Mouse (Mus musculus): ENCODE measurements around the gene Fpr3. TPM values are rescaled to one million over a fixed set of nuclear protein-coding genes. Genes with fewer than 3 reads are reported as not detected.

Fpr3 gene
- total and polyA plus RNA-seq, 3 experiments = not detected

DNA sequence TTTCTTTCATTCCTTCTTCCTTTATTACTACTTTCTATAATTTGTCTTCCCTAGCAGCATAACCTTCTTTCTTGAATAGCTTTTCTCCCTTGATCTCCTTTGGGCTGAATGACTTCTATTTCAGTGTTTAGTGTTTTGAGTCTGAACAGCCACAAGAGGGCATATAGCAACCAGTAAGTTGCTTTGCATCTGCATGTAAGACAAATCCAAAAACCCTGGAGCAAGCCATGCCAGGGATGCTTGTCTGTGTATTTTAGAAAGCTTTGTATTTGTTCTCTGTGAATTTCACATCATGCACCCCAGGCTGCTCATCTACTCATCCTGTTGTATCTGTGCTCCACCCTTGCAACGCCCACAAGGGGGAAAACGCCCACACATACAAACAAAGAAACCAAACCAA lies 11.6 kb downstream of the Fpr3 start:
- Histone ChIP-seq H3K9ac (ENCODE audit: control insufficient read depth, low read depth, low read length, poor library complexity, severe bottlenecking) (no peak overlapping the region), H3K27ac (ENCODE audit: control insufficient read depth, low read depth, low read length) (no peak overlapping the region), H3K36me3 (ENCODE audit: control insufficient read depth in 1 of 2, insufficient read depth in 2 of 2, low read length in 2 of 2) (no peaks in the 10 kb centered on the region), H3K27me3 (ENCODE audit: control insufficient read depth in 1 of 2, insufficient read depth in 2 of 2, low read length in 2 of 2) (no peaks in the 10 kb centered on the region), H3K79me2 (ENCODE audit: control insufficient read depth, insufficient read depth, low read length, poor library complexity) (no peaks in the 10 kb centered on the region), H3K4me3 (ENCODE audit: control insufficient read depth in 1 of 2, insufficient read depth in 1 of 2, low read depth in 2 of 2, low read length in 2 of 2) (no peak overlapping the region), H3K4me1 (ENCODE audit: control insufficient read depth in 1 of 2, insufficient read depth in 2 of 2, low read length in 2 of 2) (no peaks in the 10 kb centered on the region), H3K9me3 (replicated peaks; ENCODE audit: insufficient read depth, low read length) (no peaks in the 10 kb centered on the region)
- TF ChIP-seq NELFE (IDR thresholded peaks at IDR 0.05; ENCODE audit: low read depth, low read length) (no peak), ELF1 (IDR thresholded peaks at IDR 0.05; ENCODE audit: low read depth, low read length) (no peak), GABPA (IDR thresholded peaks at IDR 0.05; ENCODE audit: low read depth, low read length) (no peak), SMC3 (IDR thresholded peaks at IDR 0.05; ENCODE audit: low read depth, low read length) (peak; percentile 81), MAFK (IDR thresholded peaks at IDR 0.05; ENCODE audit: borderline replicate concordance, low read depth, low read length) (no peak), ZC3H11A (IDR thresholded peaks at IDR 0.05; ENCODE audit: low read depth, low read length) (peak; percentile 58; the same call in 1 of the 2 replicates), POLR2A (IDR thresholded peaks at IDR 0.05; ENCODE audit: control insufficient read depth in 1 of 2, insufficient read depth in 1 of 2, low read depth in 1 of 2, low read length in 2 of 2, poor library complexity in 1 of 2) (no peak), CTCF (IDR thresholded peaks at IDR 0.05 in 2 of 3, conservative IDR thresholded peaks at IDR 0.05 in 1 of 3; ENCODE audit: control insufficient read depth in 1 of 3, insufficient read depth in 1 of 3, low read depth in 2 of 3, low read length in 3 of 3, poor library complexity in 1 of 3, severe bottlenecking in 1 of 3) (peak; percentile 11 to 69 (median 15); a peak in 3 of 6 replicates), USF2 (IDR thresholded peaks at IDR 0.05; ENCODE audit: borderline replicate concordance in 1 of 2, insufficient read depth in 1 of 2, low read depth in 1 of 2, low read length in 2 of 2) (no peak), TAL1 (IDR thresholded peaks at IDR 0.05; ENCODE audit: low read length) (no peak), MEF2A (IDR thresholded peaks at IDR 0.05; ENCODE audit: extremely low read depth, insufficient replicate concordance, low read depth, low read length, poor library complexity, severe bottlenecking) (no peak), RAD21 (IDR thresholded peaks at IDR 0.05; ENCODE audit: low read depth, low read length) (peak; percentile 81)
- peak; percentile 48 for DNase-seq (ENCODE audit: low read depth, low spot score)

DNA sequence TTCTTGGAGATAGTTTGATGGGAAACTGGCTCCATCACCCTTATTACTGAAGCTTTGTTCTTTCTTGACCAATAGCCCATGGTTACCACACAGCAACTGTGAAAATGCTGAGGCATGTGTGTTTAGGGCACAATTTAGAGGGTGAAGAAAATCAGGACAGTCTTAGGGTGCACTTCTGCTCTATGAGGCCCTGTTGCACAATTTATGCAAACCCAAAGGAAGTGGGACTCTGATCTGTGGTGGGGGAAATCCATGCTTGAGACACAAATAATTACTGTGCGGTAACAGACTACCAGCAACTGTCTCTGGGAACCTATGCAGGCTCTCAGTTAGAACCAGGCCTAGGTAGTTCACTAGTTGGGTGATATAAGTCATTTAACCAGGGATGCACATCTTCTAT lies 13.1 kb downstream of the Fpr3 start:
- Histone ChIP-seq H3K9me3 (replicated peaks; ENCODE audit: insufficient read depth, low read length) (no peaks in the 10 kb centered on the region), H3K4me3 (ENCODE audit: control insufficient read depth in 1 of 2, insufficient read depth in 1 of 2, low read depth in 2 of 2, low read length in 2 of 2) (no peak overlapping the region), H3K36me3 (ENCODE audit: control insufficient read depth in 1 of 2, insufficient read depth in 2 of 2, low read length in 2 of 2) (no peaks in the 10 kb centered on the region), H3K79me2 (ENCODE audit: control insufficient read depth, insufficient read depth, low read length, poor library complexity) (no peaks in the 10 kb centered on the region), H3K27me3 (ENCODE audit: control insufficient read depth in 1 of 2, insufficient read depth in 2 of 2, low read length in 2 of 2) (no peaks in the 10 kb centered on the region), H3K27ac (ENCODE audit: control insufficient read depth, low read depth, low read length) (no peak overlapping the region), H3K9ac (ENCODE audit: control insufficient read depth, low read depth, low read length, poor library complexity, severe bottlenecking) (no peak overlapping the region), H3K4me1 (ENCODE audit: control insufficient read depth in 1 of 2, insufficient read depth in 2 of 2, low read length in 2 of 2) (no peaks in the 10 kb centered on the region)
- no peak for TF ChIP-seq TCF12 (IDR thresholded peaks at IDR 0.05; ENCODE audit: low read depth, low read length)
- TF ChIP-seq MAX (IDR thresholded peaks at IDR 0.05; ENCODE audit: low read length) = no peak
- no peak for TF ChIP-seq NRF1 (IDR thresholded peaks at IDR 0.05; ENCODE audit: insufficient read depth, low read depth, low read length, poor library complexity, severe bottlenecking)
- TF ChIP-seq SIN3A (IDR thresholded peaks at IDR 0.05; ENCODE audit: low read length) = no peak
- TF ChIP-seq TBP (IDR thresholded peaks at IDR 0.05; ENCODE audit: low read depth, low read length) = no peak
- TF ChIP-seq CTCF (IDR thresholded peaks at IDR 0.05 in 2 of 3, conservative IDR thresholded peaks at IDR 0.05 in 1 of 3; ENCODE audit: control insufficient read depth in 1 of 3, insufficient read depth in 1 of 3, low read depth in 2 of 3, low read length in 3 of 3, poor library complexity in 1 of 3, severe bottlenecking in 1 of 3) = no peak
- no peak for TF ChIP-seq POLR2A (IDR thresholded peaks at IDR 0.05; ENCODE audit: control insufficient read depth in 1 of 2, insufficient read depth in 1 of 2, low read depth in 1 of 2, low read length in 2 of 2, poor library complexity in 1 of 2)
- TF ChIP-seq SMC3 (IDR thresholded peaks at IDR 0.05; ENCODE audit: low read depth, low read length) = no peak
- TF ChIP-seq ETS1 (IDR thresholded peaks at IDR 0.05; ENCODE audit: low read depth, low read length) = no peak
- no peak for TF ChIP-seq MAZ (IDR thresholded peaks at IDR 0.05; ENCODE audit: low read depth, low read length)
- TF ChIP-seq USF1 (IDR thresholded peaks at IDR 0.05; ENCODE audit: low read depth, low read length) = no peak
- TF ChIP-seq CHD1 (IDR thresholded peaks at IDR 0.05; ENCODE audit: low read depth, low read length) = no peak
- TF ChIP-seq RCOR1 (IDR thresholded peaks at IDR 0.05; ENCODE audit: low read depth, low read length) = no peak
- DNase-seq (ENCODE audit: low read depth, low spot score) = no peak

Data from MEL (cell line).